Mouse (Mus musculus) heart, postnatal 36 days (tissue): ENCODE data around the gene Nr2f1. TPM values are rescaled to one million over a fixed set of nuclear protein-coding genes. Genes with fewer than 3 reads are reported as not detected.
A peak's percentile ranks its signal among the peaks of the same experiment; 100 is the strongest.

Source experiments
- DNase-seq, 2 experiments: peaks; one replicate each; pipeline ENCODE4 v3.0.0; 2021 to 2022
- intact Hi-C: fragments of 180-260 bp; cut with DNase I; formaldehyde crosslinking; loops from one replicate; pipeline ENCODE4 v1.15.1; 2025
- total RNA-seq, 2 experiments: library from RNA; stranded (reverse); gene quantifications; 2 replicates each; pipeline ENCODE4 v1.2.3; 2021

Nr2f1 gene
- total RNA-seq, 2 experiments from 2014 or later = 3.8 to 4.1 TPM

DNA sequence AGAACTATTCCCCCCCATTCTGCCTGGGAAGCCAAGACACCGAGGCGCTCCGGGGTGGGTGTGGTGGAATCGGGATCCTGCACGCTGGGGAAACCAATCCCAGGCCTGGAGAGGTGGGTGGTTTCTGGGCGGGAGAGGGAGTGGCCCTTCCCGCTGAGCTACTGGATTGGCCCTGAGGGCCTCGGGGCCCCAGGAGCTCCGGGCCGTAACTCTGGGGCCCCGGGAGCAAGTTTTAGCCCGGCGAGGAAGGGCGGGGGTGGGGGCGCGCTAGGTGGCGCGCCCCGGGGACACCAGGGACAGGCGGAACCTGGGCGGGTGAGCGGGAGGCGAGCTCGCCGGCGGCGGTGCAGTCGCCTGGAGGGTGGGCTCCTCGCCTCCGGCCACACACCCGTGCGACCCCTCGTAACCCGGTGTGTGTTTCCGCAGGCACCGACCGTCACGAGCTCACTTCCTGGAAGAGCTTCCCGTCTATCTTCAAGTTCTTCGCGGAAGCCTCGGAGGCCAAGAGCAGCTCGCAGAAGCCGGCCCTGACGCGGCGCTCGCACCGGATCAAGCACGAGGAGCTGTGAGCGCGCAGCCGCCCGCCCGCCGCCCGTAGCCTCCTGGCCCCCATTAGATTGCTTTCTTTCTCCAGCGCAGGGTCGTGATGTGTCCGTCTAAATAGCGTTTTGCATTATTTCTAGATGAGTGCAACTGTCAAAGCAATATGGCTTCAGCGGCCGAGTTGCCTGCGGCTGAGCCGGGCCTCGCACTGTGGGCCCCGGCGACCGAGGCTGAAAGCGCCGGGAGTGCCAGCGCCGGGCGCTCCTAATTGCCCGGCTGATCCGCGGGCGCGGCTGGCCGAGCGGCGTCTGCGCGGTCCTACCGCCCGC is 36.2 kb downstream of the Nr2f1 start:
- intact Hi-C loops = loop anchor here (2.0 kb wide), 1 partner anchor 35 kb away; the partner anchor contains the start of gene Nr2f1
- peak; percentile 55 to 60 for DNase-seq

DNA sequence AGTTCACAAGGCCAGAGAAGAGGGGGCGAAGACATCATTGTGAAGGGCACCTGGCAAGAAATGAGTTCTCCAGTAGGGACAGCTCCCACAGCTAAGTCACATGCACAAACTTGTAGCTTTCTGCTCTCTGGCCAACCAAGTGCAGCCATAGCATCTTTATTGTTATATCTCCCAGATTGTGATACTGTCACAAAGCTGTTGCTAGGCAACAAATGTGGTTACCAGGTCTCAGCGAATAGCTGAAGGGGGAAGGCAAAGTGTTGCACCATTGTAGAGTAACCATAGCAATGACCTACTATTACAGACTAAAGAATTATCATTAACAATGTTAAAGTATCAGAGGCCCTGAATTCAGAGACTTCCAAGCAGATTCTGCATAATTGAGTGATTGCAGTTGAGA is 37.4 kb downstream of the Nr2f1 start:
- intact Hi-C loops = loop anchor here (2.0 kb wide), 1 partner anchor 37 kb away; the partner anchor contains the start of gene Nr2f1
- no peak for DNase-seq

DNA sequence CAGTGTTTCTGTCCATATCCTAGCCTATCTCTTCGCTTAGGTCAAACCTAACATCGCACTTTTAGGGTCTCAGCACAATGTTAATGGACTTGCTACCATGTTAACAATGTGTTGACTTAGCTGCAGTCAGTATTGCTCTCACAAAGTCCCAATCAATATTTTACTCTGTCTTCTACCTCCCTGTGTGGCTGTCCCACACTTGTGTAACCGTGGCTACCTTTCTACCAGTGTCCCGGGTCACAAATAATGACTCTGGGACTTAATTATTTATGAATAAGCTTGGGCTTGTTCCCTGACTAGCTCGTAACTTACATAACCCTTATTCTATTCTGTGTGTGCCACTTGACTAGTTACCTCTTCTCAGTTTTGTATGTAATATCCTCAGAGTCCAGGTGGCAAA is 42.1 kb downstream of the Nr2f1 start:
- DNase-seq = no peak
- intact Hi-C loops = no loop called here

Other genes starting within 250 kb of the Nr2f1 start
- gene Pou5f2, start 174.9 kb downstream of the Nr2f1 start, total RNA-seq = under 1 TPM in 1 of 2 experiments, not detected in 1; 0.22 TPM